ENCODE assay signal across 9 mouse cellular contexts in the genomic region with DNA sequence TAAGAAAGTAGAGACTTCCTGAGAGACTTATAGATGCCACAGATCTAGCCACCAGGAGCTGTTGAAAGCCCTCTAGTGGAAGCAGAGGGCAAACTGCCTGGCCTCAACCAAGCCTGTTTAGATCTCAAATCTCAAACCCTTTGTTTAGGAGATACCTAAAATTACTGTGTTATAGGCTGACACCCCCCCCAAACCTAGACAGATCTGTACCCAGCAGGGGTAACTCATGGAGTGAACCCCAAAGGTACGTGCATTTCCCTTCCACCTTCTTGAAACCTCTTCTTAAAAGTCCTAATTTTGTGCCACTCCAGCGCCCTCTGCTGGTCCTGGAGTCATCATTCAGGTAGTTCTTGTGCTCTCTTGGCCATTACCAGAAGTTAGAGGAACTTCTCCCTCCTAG. TPM values are rescaled to one million over a fixed set of nuclear protein-coding genes. Genes with fewer than 3 reads are reported as not detected.
A peak's percentile ranks its signal among the peaks of the same experiment; 100 is the strongest.
DNase-seq lines count a peak whose midpoint lies in the region; ATAC-seq lines count a peak whose summit lies in the region.
"Had no signal": no experiment of that assay in that cellular context is flagged by ENCODE, and none has a peak within 500 bp of the region (broad histone marks: within the 10 kb centered on the region; RNA-seq: fewer than 3 reads in every experiment).

No protein-coding gene starts in this region.

- no peak overlapping the region for H3K9ac ChIP-seq in neural tube, embryonic 11.5 days (ENCODE audit: low read length)
- H3K9ac ChIP-seq: limb, embryonic 12.5 days had no signal

- H3K4me1 ChIP-seq in neural tube, embryonic 11.5 days (ENCODE audit: control insufficient read depth, insufficient read depth, low read length), result peaks cover 5% of the 10 kb centered on the region; the same call in 1 of the 2 replicates

- 0 out of 2 replicates have a peak, but pooled peaks cover 2% of the 10 kb centered on the region for H3K27me3 ChIP-seq in neural tube, embryonic 11.5 days (ENCODE audit: control insufficient read depth, insufficient read depth, low read length)

- no peaks in the 10 kb centered on the region for H3K36me3 ChIP-seq in neural tube, embryonic 11.5 days (ENCODE audit: control insufficient read depth, insufficient read depth, low read length)
- H3K36me3 ChIP-seq: limb, embryonic 12.5 days had no signal

- H3K27ac ChIP-seq in neural tube, embryonic 11.5 days (ENCODE audit: low read depth, low read length), result no peak overlapping the region
- H3K27ac ChIP-seq: limb, embryonic 12.5 days had no signal

- H3K9me3 ChIP-seq in neural tube, embryonic 11.5 days (ENCODE audit: control insufficient read depth, low read length), result no peaks in the 10 kb centered on the region
- H3K9me3 ChIP-seq: limb, embryonic 12.5 days had no signal

- ATAC-seq in neural tube, embryonic 11.5 days (ENCODE audit: insufficient read depth, low FRiP score, low TSS enrichment), result no peak
- no peak for ATAC-seq in erythroid progenitor cell, adult 5-6 weeks (replicated peaks; ENCODE audit: low FRiP score, poor library complexity, severe bottlenecking)

- no peak overlapping the region for H3K4me2 ChIP-seq in neural tube, embryonic 11.5 days (ENCODE audit: low read depth)
- H3K4me2 ChIP-seq: limb, embryonic 12.5 days had no signal

- 5% methylated on average over 2 of the region's 2 CpGs for WGBS in neural tube, embryonic 11.5 days

- DNase-seq in heart, adult 18-20 months, result peak; percentile 6 to 13
- DNase-seq in heart, postnatal 4 days, result no peak
- peak; percentile 6 for DNase-seq in MEL-GATA-1-ER (ENCODE audit: extremely low read depth, low read depth)
- peak; percentile 77 to 85 for DNase-seq in cerebellum, adult 18-20 months
- DNase-seq in forelimb bud, embryonic 11.5 days (ENCODE audit: low read depth, low spot score), result peak; percentile 55
- DNase-seq in left cerebral cortex, adult 8-10 months (ENCODE audit: low spot score in 2 of 2), result peak; percentile 50 to 55
- peak; percentile 80 for DNase-seq in neural tube, embryonic 11.5 days (ENCODE audit: low spot score)

- no peak overlapping the region for H3K4me3 ChIP-seq in neural tube, embryonic 11.5 days (ENCODE audit: low read depth, low read length)
- H3K4me3 ChIP-seq: limb, embryonic 12.5 days had no signal

RNA-seq across cellular contexts. Expression of gene Dner, which starts 1.1 kb away (rescaled TPM):
- not detected for total RNA-seq in heart, adult 18-20 months (2021)
- under 1 TPM; 0.27 to 0.86 TPM for total RNA-seq in heart, postnatal 4 days (2021)
- 100 to 1,000 TPM; 129 to 148 (median 141) TPM for total RNA-seq in left cerebral cortex, adult 8-10 months (2022)
- 43.5 and 44.7 TPM in 2 replicates for polyA plus RNA-seq in neural tube, embryonic 11.5 days (2014; fragmentation: Nextera tagmentation; extraction: Ambion mirVana)
- not detected in 2 replicates for total RNA-seq in erythroid progenitor cell, adult 5-6 weeks (2015; ENCODE audit: low replicate concordance)
- not detected in 2 replicates for total RNA-seq in erythroid progenitor cell, adult 5-6 weeks (2017; ENCODE audit: low replicate concordance)

Comparison
In these comparisons a context has a peak if more than half of its experiments do, and no peak if none do; other contexts are left out.
1. RNA of gene Dner, which starts 1.1 kb away (total RNA-seq): 129 to 148 TPM in left cerebral cortex, adult 8-10 months; 0.27 to 0.86 TPM in heart, postnatal 4 days, not detected in heart, adult 18-20 months and not detected in erythroid progenitor cell, adult 5-6 weeks; every median in the first group is over 10 times any median in the second.